Mouse (Mus musculus): ENCODE results near the gene Trpm3.

DNA sequence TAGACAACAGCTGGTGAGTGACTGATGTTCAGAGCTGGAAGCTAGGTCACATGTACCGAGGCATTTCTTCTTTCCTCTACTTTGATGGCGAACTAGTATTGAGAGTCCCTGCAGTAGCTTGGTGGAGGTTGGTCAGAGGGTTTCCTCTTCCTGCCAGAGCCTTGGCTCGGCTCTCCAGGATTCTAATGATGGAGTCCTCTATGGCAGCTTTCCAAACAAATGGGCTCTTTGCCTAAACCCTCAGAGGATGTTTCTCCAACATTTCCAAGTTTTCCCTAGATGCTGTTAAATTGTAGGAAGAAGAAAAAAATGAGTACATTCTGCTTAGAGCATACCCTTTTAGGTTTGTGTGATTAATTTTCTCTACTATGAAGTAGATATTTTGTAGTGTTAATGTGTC, 6.2 kb upstream of the Trpm3 start:
- TF ChIP-seq POLR2A (IDR thresholded peaks at IDR 0.05; ENCODE audit: control insufficient read depth, extremely low read depth, insufficient read depth, low read length, poor library complexity): no peak
- no peak for TF ChIP-seq CTCF (IDR thresholded peaks at IDR 0.05; ENCODE audit: borderline replicate concordance, control insufficient read depth, extremely low read depth, insufficient read depth, low read length, poor library complexity)
